Mouse (Mus musculus) left cerebral cortex, adult 18-20 months (tissue): ENCODE results near the gene Ces5a. TPM values are rescaled to one million over a fixed set of nuclear protein-coding genes. Genes with fewer than 3 reads are reported as not detected.

Experiments
- total RNA-seq, 2 experiments: library from RNA; stranded (reverse); gene quantifications; 2 replicates each; pipeline ENCODE4 v1.2.3; 2021

Ces5a gene
- total RNA-seq, 2 experiments from 2014 or later = 0.98 to 1.3 TPM

Other genes with a start within 250 kb of the Ces5a start
- not detected for gene Ces1g, start 198.5 kb downstream of the Ces5a start, total RNA-seq
- gene Ces1h, start 156.1 kb downstream of the Ces5a start, total RNA-seq = not detected